Mouse (Mus musculus): ENCODE data around the gene Dcaf17.

Gene Dcaf17

GRCm38 (mm10) chr2:71121406-71121805, 66.3 kb downstream of the Dcaf17 start:
- DNase-seq (ENCODE audit: low read depth), result no peak

GRCm38 (mm10) chr2:71122268-71123029, 67.3 kb downstream of the Dcaf17 start:
- DNase-seq (ENCODE audit: low read depth), result no peak

- no peak for DNase-seq (ENCODE audit: low read depth)
These were observed 68.5 kb downstream of the Dcaf17 start for GRCm38 (mm10) chr2:71123591-71123990.

GRCm38 (mm10) chr2:71127779-71128534, 72.8 kb downstream of the Dcaf17 start:
- no peak for DNase-seq (ENCODE audit: low read depth)

- DNase-seq (ENCODE audit: low read depth), result no peak
These were observed 75.2 kb downstream of the Dcaf17 start for GRCm38 (mm10) chr2:71130366-71130765.

GRCm38 (mm10) chr2:71131866-71132496, 76.9 kb downstream of the Dcaf17 start:
- DNase-seq (ENCODE audit: low read depth), result no peak

GRCm38 (mm10) chr2:71134041-71134505, 78.9 kb downstream of the Dcaf17 start:
- no peak for DNase-seq (ENCODE audit: low read depth)

GRCm38 (mm10) chr2:71134836-71135235, 79.7 kb downstream of the Dcaf17 start:
- DNase-seq (ENCODE audit: low read depth), result no peak

GRCm38 (mm10) chr2:71140622-71141021, 85.5 kb downstream of the Dcaf17 start:
- no peak for DNase-seq (ENCODE audit: low read depth)

- DNase-seq (ENCODE audit: low read depth), result no peak
These were observed 87.3 kb downstream of the Dcaf17 start for GRCm38 (mm10) chr2:71142410-71142809.

GRCm38 (mm10) chr2:71145853-71146252, 90.7 kb downstream of the Dcaf17 start:
- DNase-seq (ENCODE audit: low read depth), result no peak

- DNase-seq (ENCODE audit: low read depth), result no peak
These were observed 91.1 kb downstream of the Dcaf17 start for GRCm38 (mm10) chr2:71146266-71146665.

- DNase-seq (ENCODE audit: low read depth), result no peak
These were observed 92.7 kb downstream of the Dcaf17 start for GRCm38 (mm10) chr2:71147816-71148215.
